Mouse (Mus musculus) right cerebral cortex, adult 2 months (tissue): ENCODE measurements around the gene F5.
A peak's percentile ranks its signal among the peaks of the same experiment; 100 is the strongest.
"Not testable (repeated sequence)": the region's sequence is repeated elsewhere in the genome, so short reads cannot be mapped to it uniquely, and the experiment has no call there.

Experiments used
- DNase-seq, 2 experiments: peaks; one replicate each; pipeline ENCODE4 v3.0.0; 2021 to 2022; ENCODE audit warnings: low spot score in 2 of 2

The F5 gene

DNA sequence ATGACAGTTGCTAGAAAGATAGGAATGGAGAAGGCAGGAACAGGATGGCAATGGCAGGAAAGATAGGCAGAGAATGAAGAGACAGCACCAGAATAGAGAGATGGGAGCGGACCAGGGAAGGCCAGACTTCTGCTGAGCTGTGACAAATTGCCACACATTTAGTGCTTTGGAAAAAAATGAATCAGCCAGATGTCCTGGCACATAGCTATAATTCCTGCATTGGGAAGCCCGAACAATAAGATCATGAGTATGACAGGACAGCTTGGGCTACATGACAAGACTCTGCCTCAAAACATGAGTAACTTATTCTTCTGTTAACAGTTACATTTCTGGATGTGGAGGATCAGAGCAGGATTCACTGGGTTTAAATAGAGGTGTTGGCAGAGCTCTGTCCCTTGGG lies 8.1 kb downstream of the F5 start:
- DNase-seq, result no peak

- DNase-seq, result no peak
Measured at GRCm38 (mm10) chr1:164162745-164163144, 11.1 kb downstream of the F5 start.

GRCm38 (mm10) chr1:164168818-164169217 lies 17.2 kb downstream of the F5 start:
- no peak for DNase-seq

- no peak for DNase-seq
Measured at GRCm38 (mm10) chr1:164170434-164170833, 18.8 kb downstream of the F5 start.

GRCm38 (mm10) chr1:164173145-164173544 lies 21.5 kb downstream of the F5 start:
- DNase-seq, result no peak

DNA sequence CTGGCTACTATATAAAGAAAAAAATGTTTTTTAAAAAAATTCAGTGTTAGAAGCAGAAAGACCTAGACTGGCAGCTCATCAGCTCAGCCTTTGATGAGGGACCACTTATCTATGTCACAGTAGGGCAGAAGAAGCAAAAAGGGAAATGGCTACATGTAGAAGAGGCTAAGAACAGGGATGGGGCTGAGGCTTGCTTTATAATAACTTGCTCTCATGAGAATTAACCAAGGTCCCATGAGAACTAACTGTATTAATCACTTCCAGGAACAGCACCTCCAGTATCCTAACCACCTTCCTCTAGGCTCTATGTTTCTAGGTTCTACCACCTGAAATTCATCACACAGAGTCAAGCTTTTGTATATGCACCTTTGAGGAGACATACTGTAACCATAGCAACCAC lies 25.2 kb downstream of the F5 start:
- no peak for DNase-seq

DNA sequence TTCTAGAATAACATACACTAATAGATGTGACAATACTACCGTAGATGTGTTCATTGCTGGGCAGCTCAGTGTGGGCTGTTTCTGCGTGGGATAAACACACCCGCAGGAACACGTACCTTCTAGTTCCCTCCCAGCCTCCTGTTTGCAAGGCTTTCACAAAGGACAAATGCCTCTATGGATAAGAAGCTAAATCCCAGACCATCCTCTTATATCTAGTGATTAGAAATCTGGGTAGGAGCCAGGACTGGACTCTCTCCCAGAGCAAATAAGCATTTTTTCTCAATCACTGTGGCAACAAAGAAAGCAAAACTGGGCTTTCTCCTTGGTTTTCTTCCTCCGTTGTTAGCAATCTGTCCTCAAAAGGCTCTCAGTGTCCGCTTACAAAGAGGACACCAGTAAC lies 26.8 kb downstream of the F5 start:
- DNase-seq, result peak; percentile 12 to 21

- DNase-seq, result peak; percentile 70 to 80
Measured at GRCm38 (mm10) chr1:164184142-164184870, 32.7 kb downstream of the F5 start.

DNA sequence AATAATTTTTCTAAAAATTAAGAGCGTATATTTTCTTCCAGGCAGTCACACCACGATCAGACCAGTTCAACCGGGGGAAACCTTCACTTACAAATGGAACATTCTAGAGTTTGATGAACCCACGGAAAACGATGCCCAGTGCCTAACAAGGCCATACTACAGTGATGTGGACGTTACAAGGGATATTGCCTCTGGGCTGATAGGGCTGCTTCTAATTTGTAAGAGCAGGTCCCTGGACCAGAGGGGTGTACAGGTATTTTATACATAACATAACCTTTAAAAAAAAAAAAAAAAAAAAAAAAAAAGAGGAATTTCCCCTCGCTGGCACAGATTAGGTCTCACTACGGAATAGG lies 33.2 kb downstream of the F5 start:
- no peak for DNase-seq

GRCm38 (mm10) chr1:164185316-164185715 lies 33.7 kb downstream of the F5 start:
- no peak for DNase-seq

- no peak for DNase-seq
Measured at GRCm38 (mm10) chr1:164187002-164187560, 35.4 kb downstream of the F5 start.

- no peak for DNase-seq
Measured at GRCm38 (mm10) chr1:164199551-164199950, 47.9 kb downstream of the F5 start.

GRCm38 (mm10) chr1:164208437-164208836 lies 56.8 kb downstream of the F5 start:
- DNase-seq, result no peak

DNA sequence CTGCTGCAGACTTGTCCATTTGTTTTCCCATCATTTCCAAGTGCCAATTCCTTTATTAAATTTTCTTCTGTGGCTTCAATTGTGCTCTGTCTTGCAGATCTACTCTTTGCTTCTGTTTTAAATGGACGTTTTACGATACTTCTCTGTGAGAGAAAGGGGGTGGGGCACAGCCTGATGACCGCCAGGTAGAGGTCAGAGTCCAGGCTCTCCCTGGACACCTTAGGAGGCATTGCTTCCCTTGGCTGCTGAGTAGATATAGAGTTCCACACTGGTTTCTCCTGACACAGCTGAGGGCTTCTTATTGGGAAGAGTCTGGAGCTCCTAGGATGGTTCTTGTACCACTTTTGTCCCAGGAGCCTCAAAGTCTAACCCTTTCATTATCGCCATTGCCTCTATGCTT lies 59.3 kb downstream of the F5 start:
- no peak for DNase-seq

DNA sequence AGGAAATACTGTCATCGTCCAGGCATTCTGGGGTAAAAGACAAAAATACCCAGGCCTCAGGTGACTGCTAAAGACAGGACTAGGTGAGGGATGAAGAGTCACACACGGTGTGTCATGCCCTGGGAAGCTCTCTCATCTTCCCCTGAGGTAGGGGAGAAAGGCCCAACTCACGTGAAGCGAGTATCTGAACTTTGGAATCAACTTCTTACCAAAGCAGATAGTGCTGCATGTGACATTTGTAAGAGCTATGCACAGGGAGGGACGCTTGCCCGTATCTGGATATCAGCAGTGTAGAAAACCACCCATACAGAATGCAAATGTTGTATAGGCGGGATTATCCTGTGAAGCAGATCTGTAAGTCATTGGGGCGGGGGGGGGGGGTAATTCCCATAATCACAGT lies 61.0 kb downstream of the F5 start:
- no peak for DNase-seq

- DNase-seq, result no peak
Measured at GRCm38 (mm10) chr1:164214190-164214589, 62.6 kb downstream of the F5 start.

DNA sequence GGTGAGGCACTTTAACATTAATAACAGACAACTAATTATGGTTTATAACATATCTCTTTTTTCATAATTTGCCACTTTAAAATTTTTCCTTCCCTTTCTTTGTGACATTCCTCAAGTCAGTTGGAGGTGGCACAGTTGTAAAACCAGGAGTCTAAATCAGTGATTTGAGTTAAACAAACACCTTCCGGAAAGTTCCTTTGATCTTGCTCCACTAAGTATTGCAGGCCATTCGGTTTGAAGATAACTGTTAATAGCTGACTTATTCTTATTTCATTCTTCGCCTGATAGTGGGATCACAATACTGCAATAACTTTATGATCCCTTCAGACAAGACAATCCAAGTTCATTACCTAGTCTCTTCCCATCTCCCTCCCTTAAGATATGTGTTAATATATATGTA lies 63.5 kb downstream of the F5 start:
- no peak for DNase-seq

DNA sequence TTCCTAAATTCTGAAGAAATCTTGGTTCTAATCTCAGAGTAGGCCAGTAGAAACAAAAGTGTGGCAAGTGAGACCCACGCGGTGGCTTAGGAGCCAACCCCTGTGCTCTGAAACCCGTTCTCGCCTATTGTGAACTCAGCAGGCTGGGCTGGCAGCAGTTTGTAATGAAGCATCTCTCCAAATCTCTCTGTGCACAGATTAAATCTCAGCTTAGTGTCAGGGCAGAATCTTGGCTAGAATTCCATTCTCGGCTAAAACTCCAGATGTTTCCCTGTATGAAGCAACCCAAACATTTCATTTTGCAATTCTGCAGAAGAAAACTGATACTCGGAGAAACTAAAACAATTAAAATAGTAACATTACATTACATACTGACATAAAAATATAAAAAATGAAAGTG lies 63.9 kb downstream of the F5 start:
- no peak for DNase-seq

GRCm38 (mm10) chr1:164217791-164218685 lies 66.4 kb downstream of the F5 start:
- peak; percentile 21 to 31 for DNase-seq

DNA sequence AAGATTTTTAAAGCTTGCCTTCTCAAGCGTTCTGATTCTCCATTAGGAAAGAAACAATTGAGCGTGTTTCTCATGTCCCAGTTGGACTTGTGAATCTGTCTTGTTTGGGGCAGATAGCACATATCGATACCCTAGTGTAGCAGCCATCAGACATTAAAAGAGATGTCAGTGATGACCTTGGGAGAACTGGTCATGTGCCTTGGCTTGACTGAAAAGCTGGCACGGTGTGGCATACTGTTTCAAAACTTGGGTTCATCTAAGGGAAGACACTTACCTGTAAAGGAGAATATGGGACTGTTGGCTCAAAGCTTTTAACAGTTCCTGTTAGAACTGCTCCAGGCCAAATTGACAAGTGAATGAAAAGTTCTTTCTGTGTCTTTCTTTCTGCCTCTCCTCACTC lies 68.6 kb downstream of the F5 start:
- DNase-seq, result no peak

DNA sequence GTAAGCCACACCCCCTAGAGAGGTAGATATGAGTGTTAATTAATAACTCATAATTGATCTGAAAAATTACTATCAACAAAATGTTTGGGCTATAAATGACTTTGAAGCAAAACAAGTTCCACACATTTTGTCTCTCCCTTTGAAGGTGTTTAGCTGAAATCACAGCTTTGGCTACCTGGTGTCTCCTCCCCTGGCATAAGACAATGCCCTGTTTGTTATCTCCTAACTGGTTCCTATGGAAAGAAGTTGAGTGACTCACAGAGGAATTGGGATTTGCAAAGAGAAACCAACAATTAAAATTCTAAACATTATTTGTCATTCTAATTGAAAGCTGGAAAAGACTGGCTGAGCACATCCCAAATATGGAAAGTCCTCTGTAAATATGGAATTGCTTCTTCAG lies 71.5 kb downstream of the F5 start:
- no peak for DNase-seq

DNA sequence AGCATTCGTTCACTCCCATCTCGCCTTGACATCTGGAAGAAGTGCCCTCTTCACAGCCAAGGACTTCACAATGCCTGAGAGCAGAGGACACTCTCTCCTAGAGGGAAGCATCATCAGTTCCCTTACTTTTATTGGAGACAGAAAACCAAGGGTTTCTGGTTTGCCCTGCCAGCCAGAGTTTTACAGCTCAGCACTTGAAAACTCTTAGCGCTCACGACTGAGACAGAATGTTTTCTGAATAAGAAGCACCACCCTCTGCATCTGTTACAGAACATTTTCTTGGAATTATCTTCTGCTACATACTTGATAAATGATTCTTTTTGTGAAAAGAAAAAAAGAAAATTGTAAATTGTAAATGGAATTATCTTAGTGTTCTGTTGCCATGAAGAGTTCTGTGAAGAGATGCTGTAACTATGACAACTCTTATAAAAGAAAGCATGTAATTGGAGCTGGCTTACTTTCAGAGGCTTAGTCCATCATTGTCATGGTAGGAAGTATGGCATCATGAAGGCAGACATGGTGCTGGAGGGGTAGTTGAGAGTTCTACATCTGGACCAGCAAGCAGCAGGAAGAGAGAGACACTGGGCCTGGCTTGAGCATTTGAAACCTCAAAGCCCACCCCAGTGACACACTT lies 80.4 kb downstream of the F5 start:
- DNase-seq, result not testable (repeated sequence)
